ENCODE assay signal across 8 mouse cellular contexts in genomic region chr2:11706746-11707065, GRCm38 (mm10). TPM values are rescaled to one million over a fixed set of nuclear protein-coding genes. Genes with fewer than 3 reads are reported as not detected.
DNase-seq lines count a peak whose midpoint lies in the region; ATAC-seq and TF ChIP-seq lines count a peak whose summit lies in the region.

No protein-coding gene starts in this region.

- no peak overlapping the region for H3K27ac ChIP-seq in layer of hippocampus, adult 2 months
- no peak overlapping the region for H3K27ac ChIP-seq in bone marrow macrophage, adult 2 months (ENCODE audit: insufficient read depth, low read depth, low read length)
- H3K27ac ChIP-seq in heart, embryonic 12.5 days (ENCODE audit: poor library complexity, severe bottlenecking), result no peak overlapping the region
- H3K27ac ChIP-seq in liver, embryonic 16.5 days (ENCODE audit: low read length), result no peak overlapping the region

- WGBS in heart, embryonic 12.5 days, result 40% methylated on average over 6 of the region's 6 CpGs
- WGBS in liver, embryonic 16.5 days (ENCODE audit: insufficient replicate concordance), result 39% methylated on average over 6 of the region's 6 CpGs

- H3K4me2 ChIP-seq in heart, embryonic 12.5 days, result peak overlapping the region; percentile 90
- H3K4me2 ChIP-seq in liver, embryonic 16.5 days (ENCODE audit: low read depth, low read length), result peak overlapping the region; percentile 67

- no peak overlapping the region for H3K9ac ChIP-seq in heart, embryonic 12.5 days
- H3K9ac ChIP-seq in liver, embryonic 16.5 days (ENCODE audit: low read depth, low read length), result no peak overlapping the region

- H3K27me3 ChIP-seq in heart, embryonic 12.5 days (replicated peaks), result no peaks in the 10 kb centered on the region
- H3K27me3 ChIP-seq in liver, embryonic 16.5 days (ENCODE audit: control insufficient read depth, insufficient read depth, low read depth, low read length), result no peaks in the 10 kb centered on the region

- H3K9me3 ChIP-seq in heart, embryonic 12.5 days (replicated peaks), result no peaks in the 10 kb centered on the region
- H3K9me3 ChIP-seq in liver, embryonic 16.5 days (replicated peaks; ENCODE audit: control insufficient read depth, low read length), result no peaks in the 10 kb centered on the region

- no peak for DNase-seq in layer of hippocampus, adult 2 months (ENCODE audit: low spot score in 2 of 2)
- DNase-seq in layer of hippocampus, postnatal 14 days (ENCODE audit: low spot score in 2 of 2), result no peak
- no peak for DNase-seq in urinary bladder, postnatal 10 days (ENCODE audit: low spot score)
- DNase-seq in layer of hippocampus, postnatal 10 days (ENCODE audit: low spot score in 2 of 2), result no peak
- DNase-seq in MN1 (ENCODE audit: low spot score), result no peak

- TF ChIP-seq POLR2A in bone marrow macrophage, adult 2 months (IDR thresholded peaks at IDR 0.05; ENCODE audit: borderline replicate concordance, low read depth, low read length), result no peak

- H3K4me1 ChIP-seq in bone marrow macrophage, adult 2 months (ENCODE audit: control insufficient read depth, insufficient read depth, low read length), result peaks cover 21% of the 10 kb centered on the region
- peaks cover 7% of the 10 kb centered on the region; the same call in 1 of the 2 replicates for H3K4me1 ChIP-seq in heart, embryonic 12.5 days (replicated peaks)
- peaks cover 4% of the 10 kb centered on the region; the same call in 1 of the 2 replicates for H3K4me1 ChIP-seq in liver, embryonic 16.5 days (ENCODE audit: control insufficient read depth, low read depth, low read length)

- no peak for TF ChIP-seq CTCF in layer of hippocampus, adult 2 months (conservative IDR thresholded peaks at IDR 0.05)
- no peak for TF ChIP-seq CTCF in bone marrow macrophage, adult 2 months (IDR thresholded peaks at IDR 0.05; ENCODE audit: low read depth, low read length)

- peak overlapping the region; percentile 86 for H3K4me3 ChIP-seq in layer of hippocampus, adult 2 months
- H3K4me3 ChIP-seq in bone marrow macrophage, adult 2 months (ENCODE audit: insufficient read depth, low read length), result peak overlapping the region; percentile 99
- no peak overlapping the region; the same call in 1 of the 2 replicates for H3K4me3 ChIP-seq in heart, embryonic 12.5 days
- H3K4me3 ChIP-seq in liver, embryonic 16.5 days (ENCODE audit: low read depth, low read length), result no peak overlapping the region

- ATAC-seq in heart, embryonic 12.5 days (ENCODE audit: insufficient number of reproducible peaks, low FRiP score), result no peak
- ATAC-seq in liver, embryonic 16.5 days (ENCODE audit: low read depth), result no peak

- no peaks in the 10 kb centered on the region for H3K36me3 ChIP-seq in heart, embryonic 12.5 days
- no peaks in the 10 kb centered on the region for H3K36me3 ChIP-seq in liver, embryonic 16.5 days (ENCODE audit: control insufficient read depth, insufficient read depth)

RNA-seq across cellular contexts. Expression of gene Il15ra, which starts 1.6 kb away (rescaled TPM):
- 1 to 10 TPM; 6.2 to 8.0 TPM for total RNA-seq in layer of hippocampus, adult 2 months (2021)
- 1 to 10 TPM; 4.9 to 6.7 TPM for total RNA-seq in layer of hippocampus, postnatal 14 days (2021)
- 9.1 and 10.7 TPM in 2 replicates for polyA plus RNA-seq in bone marrow macrophage, adult 2 months (2012; ENCODE audit: insufficient read depth, insufficient read length, missing spikeins)
- 6.4 and 7.0 TPM in 2 replicates for polyA plus RNA-seq in heart, embryonic 12.5 days (2016; fragmentation: Nextera tagmentation; extraction: Ambion mirVana)
- polyA plus RNA-seq in liver, embryonic 16.5 days (2015; fragmentation: Nextera tagmentation; extraction: Ambion mirVana), result 7.3 and 8.8 TPM in 2 replicates
- 1 to 10 TPM; 5.5 to 5.7 TPM for total RNA-seq in layer of hippocampus, postnatal 10 days (2021)

Comparison
In these comparisons a context has a peak if more than half of its experiments do, and no peak if none do; other contexts are left out.
1. H3K4me3 ChIP-seq: peak in layer of hippocampus, adult 2 months (single experiment) and bone marrow macrophage, adult 2 months (single experiment); none in heart, embryonic 12.5 days (single experiment) and liver, embryonic 16.5 days (single experiment).